Mouse (Mus musculus) gastrocnemius, adult 2 months (tissue): ENCODE data around the gene Ccne1. TPM values are rescaled to one million over a fixed set of nuclear protein-coding genes. Genes with fewer than 3 reads are reported as not detected.
"Not testable (repeated sequence)": the region's sequence is repeated elsewhere in the genome, so short reads cannot be mapped to it uniquely, and the experiment has no call there.

ENCODE experiments used
- DNase-seq: peaks from one replicate; pipeline ENCODE4 v3.0.0; 2022
- H3K27ac ChIP-seq: fragments of 200-600 bp; 2 replicates; pipeline ENCODE4 v1.8.1; 2022; ENCODE audit warnings: mild to moderate bottlenecking
- H3K4me3 ChIP-seq: fragments of 200-600 bp; 2 replicates; pipeline ENCODE4 v1.8.1; 2022; ENCODE audit warnings: mild to moderate bottlenecking, moderate library complexity
- CTCF ChIP-seq: fragments of 200-600 bp; IDR thresholded peaks from 2 replicates; pipeline ENCODE4 v1.8.1; 2022; ENCODE audit warnings: antibody characterized with exemption, mild to moderate bottlenecking, moderate library complexity
- intact Hi-C: fragments of 180-260 bp; cut with DNase I; formaldehyde crosslinking; loops from one replicate; pipeline ENCODE4 v1.15.1; 2025
- total RNA-seq, 2 experiments: library from RNA; stranded (reverse); gene quantifications; 2 replicates each; pipeline ENCODE4 v1.2.3; 2021

Ccne1 gene
- total RNA-seq, 2 experiments from 2014 or later: 0.20 to 0.28 TPM

- no peak for TF ChIP-seq CTCF
- H3K4me3 ChIP-seq: no peak overlapping the region
- H3K27ac ChIP-seq: no peak overlapping the region
- intact Hi-C loops: no loop called here
- DNase-seq: peak; percentile 26
Observed at GRCm38 (mm10) chr7:38125565-38126159, 18.3 kb upstream of the Ccne1 start.

DNA sequence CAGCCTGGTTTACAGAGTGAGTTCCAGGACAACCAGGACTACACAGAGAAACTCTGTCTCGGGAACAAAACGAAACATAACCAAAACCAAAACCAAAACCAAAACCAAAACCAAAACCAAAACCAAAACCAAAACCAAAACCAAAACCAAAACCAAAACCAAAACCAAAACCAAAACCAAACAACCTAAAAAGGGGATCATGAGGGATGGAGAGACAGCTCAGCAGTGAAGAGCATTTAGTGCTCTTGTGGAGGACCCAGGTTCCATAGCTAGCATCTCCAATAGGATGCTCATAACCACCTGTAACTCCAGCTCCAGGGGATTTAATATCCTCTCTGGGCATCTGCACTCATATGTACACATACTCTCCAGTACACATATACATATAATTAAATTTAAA lies 16.8 kb upstream of the Ccne1 start:
- DNase-seq, H3K27ac ChIP-seq, intact Hi-C loops: not testable (repeated sequence)

GRCm38 (mm10) chr7:38118594-38118993 lies 11.3 kb upstream of the Ccne1 start:
- TF ChIP-seq CTCF: no peak; the same call in 1 of the 2 replicates
- no peak overlapping the region for H3K27ac ChIP-seq
- intact Hi-C loops: no loop called here
- no peak overlapping the region for H3K4me3 ChIP-seq
- DNase-seq: no peak

More for the DNA sequence above, 16.8 kb upstream of the Ccne1 start:
- H3K4me3 ChIP-seq: not testable (repeated sequence)

- Histone ChIP-seq H3K27ac (no peak overlapping the region), H3K4me3 (no peak overlapping the region)
- TF ChIP-seq CTCF: no peak
- DNase-seq: peak; percentile 21
- intact Hi-C loops: no loop called here
Observed at GRCm38 (mm10) chr7:38112451-38112850, 5.1 kb upstream of the Ccne1 start.

DNA sequence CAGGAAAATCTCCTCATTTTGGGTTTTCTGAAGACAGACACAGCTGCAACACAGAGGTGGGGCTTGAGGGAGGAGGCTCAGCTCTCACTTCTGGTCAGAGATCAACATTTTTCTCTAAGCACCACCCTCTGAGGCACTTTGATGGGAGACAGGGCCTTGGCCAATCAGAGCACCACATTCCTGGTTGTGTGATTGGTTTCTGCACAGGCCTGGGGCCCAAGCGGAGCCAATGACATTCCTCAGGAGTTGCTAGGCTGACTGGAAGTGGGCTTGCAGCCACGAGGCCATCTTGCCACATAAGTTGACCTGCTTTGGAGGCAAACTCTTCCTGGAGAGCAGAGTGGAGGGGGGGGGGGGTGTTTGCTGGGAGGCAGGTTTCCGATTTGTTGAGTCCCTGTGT lies 4.7 kb upstream of the Ccne1 start:
- intact Hi-C loops: no loop called here
- Histone ChIP-seq H3K4me3 (peak overlapping the region; percentile 23), H3K27ac (no peak overlapping the region; the same call in 1 of the 2 replicates)
- peak; percentile 79 for DNase-seq
- no peak for TF ChIP-seq CTCF

DNA sequence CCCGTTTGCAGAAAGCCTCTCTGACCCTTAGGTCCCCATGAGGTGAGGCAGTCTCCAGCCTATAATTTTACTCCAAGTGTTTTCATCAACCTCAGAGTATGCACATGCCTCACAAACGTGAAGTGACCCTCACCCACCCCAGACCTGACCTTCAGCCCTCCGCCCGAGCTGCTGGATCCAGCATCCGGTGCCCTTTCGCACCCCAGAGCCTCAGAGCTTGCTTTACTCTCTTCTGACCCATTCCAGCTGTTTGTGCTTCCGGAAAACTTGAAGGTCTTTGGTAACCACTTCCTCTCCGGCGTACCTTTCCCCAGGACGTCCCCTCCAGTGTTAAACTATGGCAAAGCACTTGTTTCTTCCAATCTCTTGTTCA lies 912 bp upstream of the Ccne1 start:
- DNase-seq: no peak
- Histone ChIP-seq H3K27ac (peak overlapping the region; percentile 76), H3K4me3 (peak overlapping the region; percentile 91)
- intact Hi-C loops: no loop called here
- TF ChIP-seq CTCF: no peak

- no peak for TF ChIP-seq CTCF
- Histone ChIP-seq H3K4me3 (peak overlapping the region; percentile 91), H3K27ac (peak overlapping the region; percentile 48; the same call in 1 of the 2 replicates)
- peak; percentile 51 for DNase-seq
- intact Hi-C loops: loop anchor here (2.0 kb wide), 1 partner anchor 22 kb away; no protein-coding TSS in a partner anchor
Observed at GRCm38 (mm10) chr7:38106711-38107311, 523 bp downstream of the Ccne1 start.

- no peak overlapping the region for H3K4me3 ChIP-seq
- intact Hi-C loops: no loop called here
- no peak for DNase-seq
- TF ChIP-seq CTCF: no peak
- H3K27ac ChIP-seq: no peak overlapping the region
Observed at GRCm38 (mm10) chr7:38105379-38105778, 2.0 kb downstream of the Ccne1 start.

DNA sequence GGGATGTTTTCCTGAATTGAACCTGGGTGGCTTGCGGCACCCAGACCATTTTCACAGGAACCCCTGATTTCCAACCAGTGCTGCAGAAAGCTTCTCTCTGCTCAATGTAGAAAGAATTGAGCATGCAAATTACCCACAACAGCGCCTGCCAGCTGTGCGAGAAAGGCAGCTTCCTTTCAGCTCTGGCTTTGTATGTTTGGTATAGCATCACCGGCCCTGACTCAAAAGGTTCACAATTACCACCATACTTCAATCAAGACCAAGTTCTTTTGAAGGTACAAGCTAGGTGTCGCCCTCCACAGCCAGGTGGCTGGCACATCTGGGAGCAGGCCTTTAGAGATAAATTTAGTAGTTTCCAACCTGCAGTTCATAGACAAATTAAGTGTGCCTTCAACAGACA lies 3.2 kb downstream of the Ccne1 start:
- DNase-seq: no peak
- intact Hi-C loops: no loop called here
- Histone ChIP-seq H3K4me3 (no peak overlapping the region), H3K27ac (no peak overlapping the region)
- no peak for TF ChIP-seq CTCF

GRCm38 (mm10) chr7:38094353-38094752 lies 13.0 kb downstream of the Ccne1 start:
- TF ChIP-seq CTCF: no peak
- H3K27ac ChIP-seq: no peak overlapping the region
- DNase-seq: no peak
- intact Hi-C loops: no loop called here
- H3K4me3 ChIP-seq: no peak overlapping the region

DNA sequence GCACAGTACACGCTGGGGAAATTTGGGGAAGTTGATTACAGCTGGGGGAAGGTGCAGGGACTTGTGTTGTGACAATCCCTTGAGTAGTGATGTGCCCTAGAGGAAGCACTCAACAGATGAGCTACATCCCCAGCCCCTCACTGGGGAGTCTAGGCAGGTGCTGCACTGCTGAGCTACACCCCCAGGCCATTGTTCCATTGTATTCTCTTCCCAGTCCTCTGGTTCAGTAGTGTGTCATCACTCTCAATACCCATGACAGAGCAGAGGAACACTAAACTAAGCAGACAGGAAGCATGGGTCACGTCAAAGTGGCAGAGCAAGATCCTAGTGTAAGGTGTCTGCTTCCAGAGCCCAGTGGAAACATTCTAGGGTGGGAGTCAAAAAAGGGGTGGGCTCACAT lies 14.2 kb downstream of the Ccne1 start:
- Histone ChIP-seq H3K27ac (no peak overlapping the region), H3K4me3 (no peak overlapping the region)
- TF ChIP-seq CTCF: no peak
- no peak for DNase-seq
- intact Hi-C loops: no loop called here

- H3K27ac ChIP-seq: no peak overlapping the region
- intact Hi-C loops: no loop called here
- TF ChIP-seq CTCF: no peak
- H3K4me3 ChIP-seq: no peak overlapping the region
- DNase-seq: no peak
Observed at GRCm38 (mm10) chr7:38089930-38090675, 17.2 kb downstream of the Ccne1 start.

- intact Hi-C loops: no loop called here
Observed at GRCm38 (mm10) chr7:38088456-38088855, 18.9 kb downstream of the Ccne1 start.

More at GRCm38 (mm10) chr7:38088456-38088855, 18.9 kb downstream of the Ccne1 start:
- DNase-seq: no peak
- Histone ChIP-seq H3K4me3 (no peak overlapping the region), H3K27ac (no peak overlapping the region)
- TF ChIP-seq CTCF: no peak
